Mouse (Mus musculus) kidney, embryonic 14.5 days (tissue): Measurements from ENCODE around the gene Chn2. TPM values are rescaled to one million over a fixed set of nuclear protein-coding genes. Genes with fewer than 3 reads are reported as not detected.

Experiments used
- ATAC-seq: fragments of 200-750 bp; cut with Nextera tagmentation; 2 replicates; pipeline ENCODE4 v1.8.0; 2017; ENCODE audit warnings: moderate number of reproducible peaks, mild to moderate bottlenecking, moderate TSS enrichment, moderate library complexity; ENCODE audit not compliant: low FRiP score, low TSS enrichment
- H3K27ac ChIP-seq: fragments of 300-500 bp; sonication (generic); 2 replicates; pipeline ENCODE4 v1.5.1; 2014; ENCODE audit warnings: low read depth, mild to moderate bottlenecking, low read length, moderate library complexity, mixed read lengths
- H3K27me3 ChIP-seq: fragments of 300-500 bp; sonication (generic); 2 replicates; pipeline ENCODE4 v1.6.1; 2014; ENCODE audit warnings: mild to moderate bottlenecking, low read length; ENCODE audit not compliant: control insufficient read depth, insufficient read depth
- H3K36me3 ChIP-seq: fragments of 300-500 bp; sonication (generic); 2 replicates; pipeline ENCODE4 v1.6.1; 2014; ENCODE audit warnings: low read length, mixed read lengths; ENCODE audit not compliant: control insufficient read depth, insufficient read depth
- H3K4me1 ChIP-seq: fragments of 300-500 bp; sonication (generic); 2 replicates; pipeline ENCODE4 v1.6.1; 2014; ENCODE audit warnings: low read length, mixed read lengths; ENCODE audit not compliant: control insufficient read depth, insufficient read depth
- H3K4me2 ChIP-seq: fragments of 300-500 bp; sonication (generic); replicated peaks from 2 replicates; pipeline ENCODE4 v1.6.1; 2014; ENCODE audit warnings: low read depth, mild to moderate bottlenecking, low read length
- H3K4me3 ChIP-seq: fragments of 300-500 bp; sonication (generic); 2 replicates; pipeline ENCODE4 v1.5.1; 2014; ENCODE audit warnings: mild to moderate bottlenecking, low read length
- H3K9ac ChIP-seq: fragments of 300-500 bp; sonication (generic); 2 replicates; pipeline ENCODE4 v1.6.1; 2014; ENCODE audit warnings: low read depth, mild to moderate bottlenecking, low read length, moderate library complexity
- H3K9me3 ChIP-seq: fragments of 300-500 bp; sonication (generic); 2 replicates; pipeline ENCODE4 v1.6.1; 2016; ENCODE audit warnings: low read length; ENCODE audit not compliant: control insufficient read depth
- WGBS: fragments of 180-500 bp; shearing (Covaris S2); extraction: QIAGEN DNeasy Blood & Tissue Kit; methylation state at CpG from one replicate; pipeline ENCODE4 v1.1.7; 2014; 5-methylcytosine and 5-hydroxymethylcytosine counted together
- polyA plus RNA-seq: library from polyadenylated mRNA; unstranded; fragments of >200 nt; fragmentation: Nextera tagmentation; extraction: Ambion mirVana; gene quantifications from 2 replicates; pipeline ENCODE4 v1.2.1, GENCODE M21; 2014

The Chn2 gene
- polyA plus RNA-seq, 1 experiment from 2014 or later: 17.3 TPM

DNA sequence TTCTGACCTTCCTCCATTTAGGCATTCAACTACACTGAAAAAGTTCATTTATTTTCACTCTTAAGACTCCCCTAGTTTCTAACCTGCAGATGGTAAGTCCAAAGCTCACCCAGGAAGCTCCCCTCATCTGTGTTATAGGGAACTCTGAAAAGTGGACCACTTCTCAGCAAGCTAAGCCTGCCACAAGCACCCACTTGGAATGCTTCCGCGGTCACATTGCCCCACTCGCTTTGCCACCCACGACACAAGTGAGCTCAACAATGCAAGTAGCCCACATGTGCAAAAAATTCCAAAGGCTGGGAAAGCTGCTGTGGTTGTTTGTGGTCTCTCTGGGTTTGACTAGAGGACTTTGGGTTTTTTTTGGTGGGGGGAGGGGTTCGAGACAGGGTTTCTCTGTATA lies 301.8 kb downstream of the Chn2 start:
- no peaks in the 10 kb centered on the region for H3K36me3 ChIP-seq
- ATAC-seq: no peak
- H3K27me3 ChIP-seq: no peaks in the 10 kb centered on the region
- H3K9me3 ChIP-seq: no peaks in the 10 kb centered on the region
- no peak overlapping the region for H3K9ac ChIP-seq
- 89% methylated on average over 5 of the region's 5 CpGs for WGBS
- no peak overlapping the region for H3K4me2 ChIP-seq
- H3K4me1 ChIP-seq: no peaks in the 10 kb centered on the region
- no peak overlapping the region for H3K27ac ChIP-seq
- H3K4me3 ChIP-seq: no peak overlapping the region

DNA sequence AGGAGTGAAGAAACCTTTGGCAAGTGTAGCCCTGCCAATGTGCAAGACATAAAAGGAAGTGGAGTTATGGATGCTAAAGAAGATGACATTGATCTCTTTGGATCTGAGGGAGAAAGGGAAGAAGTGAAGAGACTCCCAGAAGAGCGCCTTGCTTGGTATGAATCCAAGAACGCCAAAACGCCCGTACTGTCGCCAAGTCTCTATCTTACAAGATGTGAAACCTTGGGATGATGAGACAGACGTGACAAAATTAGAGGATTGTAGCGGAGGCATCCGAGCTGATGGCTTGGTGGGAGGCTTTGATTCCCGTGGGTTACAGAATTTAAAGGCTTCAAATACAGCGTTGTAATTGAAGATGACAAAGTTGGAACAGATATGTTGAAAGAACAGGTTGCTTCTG lies 302.9 kb downstream of the Chn2 start:
- no peak overlapping the region for H3K27ac ChIP-seq
- H3K9ac ChIP-seq: no peak overlapping the region
- WGBS: 89% methylated on average over 10 of the region's 10 CpGs

More for the DNA sequence above, 302.9 kb downstream of the Chn2 start:
- H3K27me3 ChIP-seq: no peaks in the 10 kb centered on the region
- ATAC-seq: no peak
- no peaks in the 10 kb centered on the region for H3K36me3 ChIP-seq
- no peak overlapping the region for H3K4me2 ChIP-seq
- H3K9me3 ChIP-seq: no peaks in the 10 kb centered on the region
- no peaks in the 10 kb centered on the region for H3K4me1 ChIP-seq
- H3K4me3 ChIP-seq: no peak overlapping the region

Other genes starting within 250 kb of the Chn2 start
- 65.5 and 94.9 TPM in 2 replicates for gene Tril, start 218.7 kb upstream of the Chn2 start, polyA plus RNA-seq
- 0.32 and 0.51 TPM in 2 replicates for gene Cpvl, start 60.9 kb upstream of the Chn2 start, polyA plus RNA-seq